Mouse (Mus musculus): ENCODE data around the gene Taar3.

- no peak for TF ChIP-seq CTCF (IDR thresholded peaks at IDR 0.05; ENCODE audit: insufficient read depth, low read length)
- no peak for TF ChIP-seq POLR2A (IDR thresholded peaks at IDR 0.05; ENCODE audit: borderline replicate concordance, extremely low read depth, low read depth, low read length)
Measured at GRCm38 (mm10) chr10:23971256-23971655, 21.9 kb downstream of the Taar3 start.

Measured in lung, adult 2 months (tissue).